Mouse (Mus musculus) adrenal gland, postnatal 10 days (tissue): ENCODE results near the gene C2cd3. TPM values are rescaled to one million over a fixed set of nuclear protein-coding genes. Genes with fewer than 3 reads are reported as not detected.
A peak's percentile ranks its signal among the peaks of the same experiment; 100 is the strongest.

Source experiments
- DNase-seq: peaks from one replicate; pipeline ENCODE4 v3.0.0; 2021; ENCODE audit warnings: mixed read lengths
- long read RNA-seq, 2 experiments: library from polyadenylated mRNA; stranded (forward); transcript quantifications; one replicate each; pipeline ENCODE4 v2.0.0; 2021
- total RNA-seq, 2 experiments: library from RNA; stranded (reverse); gene quantifications; 2 replicates each; pipeline ENCODE4 v1.2.3; 2021

Gene C2cd3
- 10 to 100 TPM; 15.9 to 19.7 TPM for total RNA-seq
- long read RNA-seq, experiment 1, partial matches to known transcripts, result 4 of 4 reads
- long read RNA-seq, experiment 1, other reads (novel, unspliced or antisense), result 0 of 4 reads
- long read RNA-seq, experiment 2, partial matches to known transcripts, result 3 of 3 reads
- long read RNA-seq, experiment 2, other reads (novel, unspliced or antisense), result 0 of 3 reads

- peak; percentile 99 for DNase-seq
Observed at GRCm38 (mm10) chr7:100371495-100372451, at the start of gene C2cd3, which contains the start of gene Ppme1. C2cd3 (plus strand) TSS chr7:100372233. Ppme1 (minus strand) TSS chr7:100372307.

- DNase-seq, result no peak
Observed at GRCm38 (mm10) chr7:100323721-100324120, 48.3 kb upstream of the C2cd3 start.

- DNase-seq, result peak; percentile 63
Observed at GRCm38 (mm10) chr7:100325482-100325881, 46.6 kb upstream of the C2cd3 start.

- peak; percentile 14 for DNase-seq
Observed at GRCm38 (mm10) chr7:100327514-100327913, 44.5 kb upstream of the C2cd3 start.

- DNase-seq, result no peak
Observed at GRCm38 (mm10) chr7:100328636-100329035, 43.4 kb upstream of the C2cd3 start.

- no peak for DNase-seq
Observed at GRCm38 (mm10) chr7:100331269-100331668, 40.8 kb upstream of the C2cd3 start.

- DNase-seq, result no peak
Observed at GRCm38 (mm10) chr7:100335921-100336320, 36.1 kb upstream of the C2cd3 start.

GRCm38 (mm10) chr7:100354984-100355383 is 17.0 kb upstream of the C2cd3 start:
- DNase-seq, result no peak

GRCm38 (mm10) chr7:100356324-100356723 is 15.7 kb upstream of the C2cd3 start:
- DNase-seq, result no peak

GRCm38 (mm10) chr7:100356768-100357167 is 15.3 kb upstream of the C2cd3 start:
- no peak for DNase-seq

GRCm38 (mm10) chr7:100357856-100358255 is 14.2 kb upstream of the C2cd3 start:
- DNase-seq, result no peak

- DNase-seq, result no peak
Observed at GRCm38 (mm10) chr7:100363162-100363561, 8.9 kb upstream of the C2cd3 start.

- DNase-seq, result no peak
Observed at GRCm38 (mm10) chr7:100364888-100365287, 7.1 kb upstream of the C2cd3 start.

GRCm38 (mm10) chr7:100372452-100372980 is 483 bp downstream of the C2cd3 start:
- DNase-seq, result no peak

- DNase-seq, result no peak
Observed at GRCm38 (mm10) chr7:100378257-100378656, 6.2 kb downstream of the C2cd3 start.

- no peak for DNase-seq
Observed at GRCm38 (mm10) chr7:100381161-100381560, 9.1 kb downstream of the C2cd3 start.

GRCm38 (mm10) chr7:100383207-100383606 is 11.2 kb downstream of the C2cd3 start:
- DNase-seq, result no peak

GRCm38 (mm10) chr7:100388174-100388573 is 16.1 kb downstream of the C2cd3 start:
- DNase-seq, result no peak

- no peak for DNase-seq
Observed at GRCm38 (mm10) chr7:100390166-100390565, 18.1 kb downstream of the C2cd3 start.

- peak; percentile 33 for DNase-seq
Observed at GRCm38 (mm10) chr7:100392265-100392664, 20.2 kb downstream of the C2cd3 start.

- peak; percentile 26 for DNase-seq
Observed at GRCm38 (mm10) chr7:100399231-100399913, 27.3 kb downstream of the C2cd3 start.

GRCm38 (mm10) chr7:100400899-100401539 is 29.0 kb downstream of the C2cd3 start:
- no peak for DNase-seq
